Mouse (Mus musculus) hindbrain, embryonic 11.5 days (tissue): Measurements from ENCODE around the gene Gsk3b. TPM values are rescaled to one million over a fixed set of nuclear protein-coding genes. Genes with fewer than 3 reads are reported as not detected.

Source experiments
- polyA plus RNA-seq: library from polyadenylated mRNA; unstranded; fragments of >200 nt; fragmentation: Nextera tagmentation; extraction: Ambion mirVana; gene quantifications from 2 replicates; pipeline ENCODE4 v1.2.1, GENCODE M21; 2014

Gsk3b gene
- polyA plus RNA-seq, 1 experiment from 2014 or later = 172 TPM

Other genes starting within 250 kb of the Gsk3b start
- 0.26 TPM in 1 of 2 replicates, not detected in the other for gene Gm36028, start 227.9 kb upstream of the Gsk3b start, polyA plus RNA-seq
- gene Lrrc58, start 220.6 kb upstream of the Gsk3b start, polyA plus RNA-seq = 55.8 and 63.8 TPM in 2 replicates
- 4.0 and 4.8 TPM in 2 replicates for gene Gpr156, start 172.5 kb upstream of the Gsk3b start, polyA plus RNA-seq
- 0.06 TPM in 1 of 2 replicates, not detected in the other for gene Nr1i2, start 205.8 kb downstream of the Gsk3b start, polyA plus RNA-seq